ENCODE assay signal across 7 mouse cellular contexts in genomic region chr14:88469956-88470355, GRCm38 (mm10). TPM values are rescaled to one million over a fixed set of nuclear protein-coding genes. Genes with fewer than 3 reads are reported as not detected.
DNase-seq lines count a peak whose midpoint lies in the region; ATAC-seq and TF ChIP-seq lines count a peak whose summit lies in the region.

No protein-coding gene starts in this region.

- no peak for TF ChIP-seq CTCF in lung, postnatal 0 days (IDR thresholded peaks at IDR 0.05)

- peak; percentile 7 for DNase-seq in lung, postnatal 0 days (ENCODE audit: low spot score)
- DNase-seq in lung, adult 18-20 months, result no peak
- DNase-seq in gastrocnemius, adult 8-10 months (ENCODE audit: low spot score in 2 of 2), result no peak
- DNase-seq in gastrocnemius, postnatal 10 days, result no peak
- no peak for DNase-seq in adrenal gland, adult 2 months

- no peak overlapping the region for H3K9ac ChIP-seq in lung, postnatal 0 days (replicated peaks; ENCODE audit: low read depth)
- H3K9ac ChIP-seq in forebrain, embryonic 16.5 days (replicated peaks; ENCODE audit: low read depth, low read length), result peak overlapping the region; percentile 57
- H3K9ac ChIP-seq in liver, embryonic 15.5 days, result no peak overlapping the region

- H3K27ac ChIP-seq in lung, postnatal 0 days (ENCODE audit: low read length), result no peak overlapping the region
- H3K27ac ChIP-seq in forebrain, embryonic 16.5 days (ENCODE audit: low read length), result no peak overlapping the region
- no peak overlapping the region for H3K27ac ChIP-seq in liver, embryonic 15.5 days (replicated peaks)

- no peaks in the 10 kb centered on the region for H3K27me3 ChIP-seq in lung, postnatal 0 days (replicated peaks; ENCODE audit: insufficient read depth, low read length)
- H3K27me3 ChIP-seq in forebrain, embryonic 16.5 days (replicated peaks; ENCODE audit: control insufficient read depth, insufficient read depth, low read length), result no peaks in the 10 kb centered on the region; the same call in 1 of the 2 replicates
- peaks cover 20% of the 10 kb centered on the region for H3K27me3 ChIP-seq in liver, embryonic 15.5 days

- ATAC-seq in lung, postnatal 0 days, result 0 out of 2 replicates have a peak, but pooled peaks have one; percentile 5
- ATAC-seq in forebrain, embryonic 16.5 days, result peak; percentile 11; the same call in 1 of the 2 replicates
- no peak for ATAC-seq in liver, embryonic 15.5 days (ENCODE audit: insufficient read depth)

- TF ChIP-seq EP300 in lung, postnatal 0 days (IDR thresholded peaks at IDR 0.05), result no peak

- H3K36me3 ChIP-seq in lung, postnatal 0 days (ENCODE audit: insufficient read depth, low read length), result no peaks in the 10 kb centered on the region
- no peaks in the 10 kb centered on the region for H3K36me3 ChIP-seq in forebrain, embryonic 16.5 days (ENCODE audit: control insufficient read depth, insufficient read depth)
- H3K36me3 ChIP-seq in liver, embryonic 15.5 days (replicated peaks), result no peaks in the 10 kb centered on the region

- peak overlapping the region; percentile 37 for H3K4me3 ChIP-seq in lung, postnatal 0 days (ENCODE audit: low read depth, low read length)
- peak overlapping the region; percentile 51 for H3K4me3 ChIP-seq in forebrain, embryonic 16.5 days (replicated peaks; ENCODE audit: low read length)
- H3K4me3 ChIP-seq in liver, embryonic 15.5 days (replicated peaks), result no peak overlapping the region

- no peaks in the 10 kb centered on the region for H3K4me1 ChIP-seq in lung, postnatal 0 days (ENCODE audit: insufficient read depth, low read depth, low read length)
- peaks cover 27% of the 10 kb centered on the region for H3K4me1 ChIP-seq in forebrain, embryonic 16.5 days (replicated peaks; ENCODE audit: control insufficient read depth, insufficient read depth, low read length)
- H3K4me1 ChIP-seq in liver, embryonic 15.5 days (replicated peaks), result no peaks in the 10 kb centered on the region

- peak overlapping the region; percentile 63 for H3K4me2 ChIP-seq in lung, postnatal 0 days (replicated peaks; ENCODE audit: low read depth, low read length)
- H3K4me2 ChIP-seq in forebrain, embryonic 16.5 days (ENCODE audit: low read length), result peak overlapping the region; percentile 81
- peak overlapping the region; percentile 13; the same call in 1 of the 2 replicates for H3K4me2 ChIP-seq in liver, embryonic 15.5 days

- no peaks in the 10 kb centered on the region for H3K9me3 ChIP-seq in lung, postnatal 0 days (ENCODE audit: low read length)
- no peaks in the 10 kb centered on the region for H3K9me3 ChIP-seq in forebrain, embryonic 16.5 days (ENCODE audit: control insufficient read depth, low read length)
- no peaks in the 10 kb centered on the region for H3K9me3 ChIP-seq in liver, embryonic 15.5 days (replicated peaks)

- WGBS in lung, postnatal 0 days, result 3% methylated on average over 9 of the region's 9 CpGs
- WGBS in forebrain, embryonic 16.5 days, result 0% methylated on average over 9 of the region's 9 CpGs
- 2% methylated on average over 9 of the region's 9 CpGs for WGBS in liver, embryonic 15.5 days (ENCODE audit: insufficient replicate concordance)

RNA-seq across cellular contexts. Expression of gene Pcdh20, which starts 1.2 kb away (rescaled TPM):
- polyA plus RNA-seq in lung, postnatal 0 days (2015; fragmentation: Nextera tagmentation; extraction: Ambion mirVana), result 1.1 and 1.2 TPM in 2 replicates
- polyA plus RNA-seq in forebrain, embryonic 16.5 days (2015; fragmentation: Nextera tagmentation; extraction: Ambion mirVana), result 8.3 and 9.6 TPM in 2 replicates
- 0.15 and 0.16 TPM in 2 replicates for polyA plus RNA-seq in liver, embryonic 15.5 days (2015; fragmentation: Nextera tagmentation; extraction: Ambion mirVana)
- under 1 TPM; 0.27 to 0.70 (median 0.44) TPM for total RNA-seq in gastrocnemius, adult 8-10 months (2022)
- 1 to 10 TPM; 4.5 to 6.8 TPM for total RNA-seq in gastrocnemius, postnatal 10 days (2021)
- total RNA-seq in adrenal gland, adult 2 months (2021), result under 1 TPM; 0.58 to 0.66 TPM
- 0.06 TPM in 1 of 2 replicates, not detected in the other for polyA plus RNA-seq in adrenal gland, adult 2 months (2012; rRNA removed)

Comparison
In these comparisons a context has a peak if more than half of its experiments do, and no peak if none do; other contexts are left out.
1. H3K4me2 ChIP-seq: peak in every context shown above with its lines; median percentile 81 in forebrain, embryonic 16.5 days; 63 in lung, postnatal 0 days; 13 in liver, embryonic 15.5 days.